Mouse (Mus musculus) heart, postnatal 14 days (tissue): ENCODE measurements around the gene Tanc1. TPM values are rescaled to one million over a fixed set of nuclear protein-coding genes. Genes with fewer than 3 reads are reported as not detected.

Experiments
- DNase-seq, 2 experiments: peaks; one replicate each; pipeline ENCODE4 v3.0.0; 2021 to 2022
- intact Hi-C: fragments of 180-260 bp; cut with DNase I; formaldehyde crosslinking; loops from one replicate; pipeline ENCODE4 v1.15.1; 2025
- total RNA-seq, 2 experiments: library from RNA; stranded (reverse); gene quantifications; 2 replicates each; pipeline ENCODE4 v1.2.3; 2021

Tanc1 gene
- total RNA-seq, 2 experiments from 2014 or later, result 31.9 to 37.8 TPM

GRCm38 (mm10) chr2:59675270-59675995 lies 63.6 kb downstream of the Tanc1 start:
- intact Hi-C loops, result no loop called here
- no peak for DNase-seq

GRCm38 (mm10) chr2:59676041-59676440 lies 64.2 kb downstream of the Tanc1 start:
- no peak for DNase-seq
- intact Hi-C loops, result no loop called here

- intact Hi-C loops, result no loop called here
- DNase-seq, result no peak
Measured at GRCm38 (mm10) chr2:59676442-59676841, 64.6 kb downstream of the Tanc1 start.

GRCm38 (mm10) chr2:59679424-59680020 lies 67.7 kb downstream of the Tanc1 start:
- intact Hi-C loops, result no loop called here

GRCm38 (mm10) chr2:59680736-59681135 lies 68.9 kb downstream of the Tanc1 start:
- no peak for DNase-seq
- intact Hi-C loops, result no loop called here

More at GRCm38 (mm10) chr2:59679424-59680020, 67.7 kb downstream of the Tanc1 start:
- no peak for DNase-seq

- no peak for DNase-seq
- intact Hi-C loops, result no loop called here
Measured at GRCm38 (mm10) chr2:59681181-59681580, 69.3 kb downstream of the Tanc1 start.

GRCm38 (mm10) chr2:59684864-59685605 lies 73.2 kb downstream of the Tanc1 start:
- DNase-seq, result peak in 1 of 2 experiments; percentile 10
- intact Hi-C loops, result no loop called here

GRCm38 (mm10) chr2:59685606-59685950 lies 73.7 kb downstream of the Tanc1 start:
- intact Hi-C loops, result no loop called here

GRCm38 (mm10) chr2:59688261-59689104 lies 76.6 kb downstream of the Tanc1 start:
- intact Hi-C loops, result no loop called here
- DNase-seq, result no peak

More at GRCm38 (mm10) chr2:59685606-59685950, 73.7 kb downstream of the Tanc1 start:
- no peak for DNase-seq

GRCm38 (mm10) chr2:59691112-59691511 lies 79.3 kb downstream of the Tanc1 start:
- intact Hi-C loops, result no loop called here

GRCm38 (mm10) chr2:59693473-59693872 lies 81.6 kb downstream of the Tanc1 start:
- no peak for DNase-seq
- intact Hi-C loops, result no loop called here

More at GRCm38 (mm10) chr2:59691112-59691511, 79.3 kb downstream of the Tanc1 start:
- DNase-seq, result no peak

GRCm38 (mm10) chr2:59697123-59697522 lies 85.3 kb downstream of the Tanc1 start:
- DNase-seq, result no peak
- intact Hi-C loops, result no loop called here

GRCm38 (mm10) chr2:59697722-59698634 lies 86.1 kb downstream of the Tanc1 start:
- intact Hi-C loops, result no loop called here
- peak in 1 of 2 experiments; percentile 14 for DNase-seq

GRCm38 (mm10) chr2:59698635-59699300 lies 86.9 kb downstream of the Tanc1 start:
- intact Hi-C loops, result no loop called here
- no peak for DNase-seq

- intact Hi-C loops, result loop anchor here (2.0 kb wide), 1 partner anchor 27 kb away; no protein-coding TSS in a partner anchor
- DNase-seq, result no peak
Measured at GRCm38 (mm10) chr2:59699893-59700292, 88.1 kb downstream of the Tanc1 start.

GRCm38 (mm10) chr2:59705221-59705620 lies 93.4 kb downstream of the Tanc1 start:
- DNase-seq, result no peak
- intact Hi-C loops, result loop anchor here (5.0 kb wide), 1 partner anchor 37 kb away; no protein-coding TSS in a partner anchor

GRCm38 (mm10) chr2:59706806-59707205 lies 95.0 kb downstream of the Tanc1 start:
- peak in 1 of 2 experiments; percentile 12 for DNase-seq
- intact Hi-C loops, result loop anchor here (5.0 kb wide), 1 partner anchor 35 kb away; no protein-coding TSS in a partner anchor

- DNase-seq, result no peak
- intact Hi-C loops, result loop anchor here (5.0 kb wide), 1 partner anchor 34 kb away; no protein-coding TSS in a partner anchor
Measured at GRCm38 (mm10) chr2:59707922-59708706, 96.3 kb downstream of the Tanc1 start.
